Mouse (Mus musculus) heart, adult 2 months (tissue): ENCODE results near the gene Map1s.

Experiments used
- CTCF ChIP-seq: fragments of 200-600 bp; IDR thresholded peaks from 2 replicates; pipeline ENCODE4 v1.8.1; 2022; ENCODE audit warnings: antibody characterized with exemption, mild to moderate bottlenecking, moderate library complexity
- EP300 ChIP-seq: fragments of 200-500 bp; IDR thresholded peaks from 2 replicates; pipeline ENCODE4 v1.6.1; 2011; ENCODE audit warnings: low read depth, low read length, control low read depth; ENCODE audit not compliant: insufficient read depth
- POLR2A ChIP-seq: fragments of 200-500 bp; IDR thresholded peaks from 2 replicates; pipeline ENCODE4 v1.6.1; 2011; ENCODE audit warnings: mild to moderate bottlenecking, low read depth, low read length, control low read depth; ENCODE audit not compliant: insufficient read depth

GRCm38 (mm10) chr8:70876382-70876781 is 29.4 kb upstream of the Map1s start:
- TF ChIP-seq CTCF = no peak
- no peak for TF ChIP-seq POLR2A
- TF ChIP-seq EP300 = no peak
